Mouse (Mus musculus): ENCODE results near the gene Gorasp1. TPM values are rescaled to one million over a fixed set of nuclear protein-coding genes. Genes with fewer than 3 reads are reported as not detected.

Gorasp1 gene
- total RNA-seq, 2 experiments from 2014 or later: 3.9 to 4.5 TPM

GRCm38 (mm10) chr9:119933675-119934074, 3.7 kb downstream of the Gorasp1 start:
- ATAC-seq (ENCODE audit: poor library complexity, severe bottlenecking): no peak

GRCm38 (mm10) chr9:119932358-119932757, 5.0 kb downstream of the Gorasp1 start:
- ATAC-seq (ENCODE audit: poor library complexity, severe bottlenecking): no peak

- no peak for ATAC-seq (ENCODE audit: poor library complexity, severe bottlenecking)
Measured at GRCm38 (mm10) chr9:119926497-119926896, 10.9 kb downstream of the Gorasp1 start.

- ATAC-seq (ENCODE audit: poor library complexity, severe bottlenecking): no peak
Measured at GRCm38 (mm10) chr9:119925729-119926128, 11.6 kb downstream of the Gorasp1 start.

- ATAC-seq (ENCODE audit: poor library complexity, severe bottlenecking): peak; percentile 96
Measured at GRCm38 (mm10) chr9:119925120-119925657, 12.2 kb downstream of the Gorasp1 start.

- no peak for ATAC-seq (ENCODE audit: poor library complexity, severe bottlenecking)
Measured at GRCm38 (mm10) chr9:119923462-119923861, 13.9 kb downstream of the Gorasp1 start.

- ATAC-seq (ENCODE audit: poor library complexity, severe bottlenecking): no peak
Measured at GRCm38 (mm10) chr9:119919858-119920257, 17.5 kb downstream of the Gorasp1 start.

- ATAC-seq (ENCODE audit: poor library complexity, severe bottlenecking): no peak
Measured at GRCm38 (mm10) chr9:119913087-119913838, 24.1 kb downstream of the Gorasp1 start.

GRCm38 (mm10) chr9:119909931-119910330, 27.4 kb downstream of the Gorasp1 start:
- ATAC-seq (ENCODE audit: poor library complexity, severe bottlenecking): no peak

GRCm38 (mm10) chr9:119908708-119909107, 28.7 kb downstream of the Gorasp1 start:
- no peak for ATAC-seq (ENCODE audit: poor library complexity, severe bottlenecking)

GRCm38 (mm10) chr9:119902410-119903151, 34.8 kb downstream of the Gorasp1 start:
- ATAC-seq (ENCODE audit: poor library complexity, severe bottlenecking): no peak

- no peak for ATAC-seq (ENCODE audit: poor library complexity, severe bottlenecking)
Measured at GRCm38 (mm10) chr9:119899446-119899845, 37.9 kb downstream of the Gorasp1 start.

- ATAC-seq (ENCODE audit: poor library complexity, severe bottlenecking): peak; percentile 55
Measured at GRCm38 (mm10) chr9:119895040-119895721, 42.2 kb downstream of the Gorasp1 start.

- peak; percentile 97 for ATAC-seq (ENCODE audit: poor library complexity, severe bottlenecking)
Measured at GRCm38 (mm10) chr9:119894339-119895009, 42.9 kb downstream of the Gorasp1 start, which contains the start of gene Wdr48. Gene Wdr48, plus strand, starts transcription at chr9:119894878.

- no peak for ATAC-seq (ENCODE audit: poor library complexity, severe bottlenecking)
Measured at GRCm38 (mm10) chr9:119893881-119894280, 43.5 kb downstream of the Gorasp1 start.

- ATAC-seq (ENCODE audit: poor library complexity, severe bottlenecking): no peak
Measured at GRCm38 (mm10) chr9:119890692-119891091, 46.7 kb downstream of the Gorasp1 start.

GRCm38 (mm10) chr9:119889446-119889845, 47.9 kb downstream of the Gorasp1 start:
- no peak for ATAC-seq (ENCODE audit: poor library complexity, severe bottlenecking)

GRCm38 (mm10) chr9:119888843-119889246, 48.5 kb downstream of the Gorasp1 start:
- no peak for ATAC-seq (ENCODE audit: poor library complexity, severe bottlenecking)

- no peak for ATAC-seq (ENCODE audit: poor library complexity, severe bottlenecking)
Measured at GRCm38 (mm10) chr9:119887144-119887901, 50.0 kb downstream of the Gorasp1 start.
